In genomic region chr11:75259416-75259815, GRCm38 (mm10) we compare ENCODE assay signal across 14 mouse cellular contexts.
DNase-seq lines count a peak whose midpoint lies in the region; ATAC-seq lines count a peak whose summit lies in the region.
"Had no signal": no experiment of that assay in that cellular context is flagged by ENCODE, and none has a peak within 500 bp of the region (broad histone marks: within the 10 kb centered on the region; RNA-seq: fewer than 3 reads in every experiment).

No protein-coding gene starts in this region.

- ATAC-seq in forebrain, embryonic 16.5 days = no peak
- ATAC-seq: liver, embryonic 12.5 days had no signal

- H3K36me3 ChIP-seq in forebrain, embryonic 16.5 days (ENCODE audit: control insufficient read depth, insufficient read depth) = no peaks in the 10 kb centered on the region
- H3K36me3 ChIP-seq: liver, embryonic 12.5 days; neural tube, embryonic 12.5 days had no signal

- H3K27ac ChIP-seq in forebrain, embryonic 16.5 days (ENCODE audit: low read length) = no peak overlapping the region
- H3K27ac ChIP-seq: liver, embryonic 12.5 days; neural tube, embryonic 12.5 days had no signal

- no peaks in the 10 kb centered on the region for H3K9me3 ChIP-seq in forebrain, embryonic 16.5 days (ENCODE audit: control insufficient read depth, low read length)
- H3K9me3 ChIP-seq: liver, embryonic 12.5 days; neural tube, embryonic 12.5 days had no signal

- peak; percentile 47 to 57 for DNase-seq in left cerebral cortex, adult 18-20 months (ENCODE audit: low spot score in 2 of 2)
- no peak for DNase-seq in left cerebral cortex, adult 9 months (ENCODE audit: low spot score in 2 of 2)
- DNase-seq in MN1 (ENCODE audit: low spot score) = peak; percentile 42
- peak; percentile 74 for DNase-seq in adrenal gland, postnatal 14 days
- DNase-seq in cerebellum, postnatal 10 days = peak; percentile 85 to 87
- no peak for DNase-seq in frontal cortex, postnatal 36 days (ENCODE audit: low spot score in 2 of 2)
- DNase-seq: heart, postnatal 36 days; kidney, postnatal 25 days; midbrain, embryonic 14.5 days; right cerebral cortex, postnatal 25 days; thymus, postnatal 36 days had no signal

- 66% methylated on average over 6 of the region's 6 CpGs for WGBS in forebrain, embryonic 16.5 days

- H3K9ac ChIP-seq in forebrain, embryonic 16.5 days (replicated peaks; ENCODE audit: low read depth, low read length) = no peak overlapping the region
- H3K9ac ChIP-seq: liver, embryonic 12.5 days; neural tube, embryonic 12.5 days had no signal

- H3K4me1 ChIP-seq in forebrain, embryonic 16.5 days (replicated peaks; ENCODE audit: control insufficient read depth, insufficient read depth, low read length) = peaks cover 33% of the 10 kb centered on the region

- H3K4me3 ChIP-seq in forebrain, embryonic 16.5 days (replicated peaks; ENCODE audit: low read length) = no peak overlapping the region
- H3K4me3 ChIP-seq: liver, embryonic 12.5 days; neural tube, embryonic 12.5 days had no signal

- H3K4me2 ChIP-seq in forebrain, embryonic 16.5 days (ENCODE audit: low read length) = no peak overlapping the region
- H3K4me2 ChIP-seq: liver, embryonic 12.5 days; neural tube, embryonic 12.5 days had no signal

- no peaks in the 10 kb centered on the region for H3K27me3 ChIP-seq in forebrain, embryonic 16.5 days (replicated peaks; ENCODE audit: control insufficient read depth, insufficient read depth, low read length)
- H3K27me3 ChIP-seq: neural tube, embryonic 12.5 days had no signal

Comparison
In these comparisons a context has a peak if more than half of its experiments do, and no peak if none do; other contexts are left out.
1. DNase-seq: peak in left cerebral cortex, adult 18-20 months (2 of 2), MN1 (single experiment), adrenal gland, postnatal 14 days (single experiment) and cerebellum, postnatal 10 days (2 of 2); none in left cerebral cortex, adult 9 months (0 of 2) and frontal cortex, postnatal 36 days (0 of 2).